Mouse (Mus musculus) heart, embryonic 15.5 days (tissue): ENCODE measurements around the gene Zfp282. TPM values are rescaled to one million over a fixed set of nuclear protein-coding genes. Genes with fewer than 3 reads are reported as not detected.
A peak's percentile ranks its signal among the peaks of the same experiment; 100 is the strongest.
"Not testable (repeated sequence)": the region's sequence is repeated elsewhere in the genome, so short reads cannot be mapped to it uniquely, and the experiment has no call there.

Experiments
- ATAC-seq: fragments of 200-750 bp; cut with Nextera tagmentation; replicated peaks from 2 replicates; pipeline ENCODE4 v1.8.0; 2017; ENCODE audit warnings: low read depth, moderate TSS enrichment; ENCODE audit not compliant: insufficient number of reproducible peaks, insufficient read depth, low FRiP score
- H3K27ac ChIP-seq: fragments of 300-500 bp; sonication (generic); 2 replicates; pipeline ENCODE4 v1.5.1; 2015; ENCODE audit warnings: mild to moderate bottlenecking, inconsistent platforms
- H3K27me3 ChIP-seq: fragments of 300-500 bp; sonication (generic); 2 replicates; pipeline ENCODE4 v1.6.1; 2015; ENCODE audit warnings: inconsistent platforms
- H3K36me3 ChIP-seq: fragments of 300-500 bp; sonication (generic); 2 replicates; pipeline ENCODE4 v1.6.1; 2015; ENCODE audit warnings: mild to moderate bottlenecking, inconsistent platforms
- H3K4me1 ChIP-seq: fragments of 300-500 bp; sonication (generic); replicated peaks from 2 replicates; pipeline ENCODE4 v1.6.1; 2015; ENCODE audit warnings: inconsistent platforms
- H3K4me2 ChIP-seq: fragments of 300-500 bp; sonication (generic); 2 replicates; pipeline ENCODE4 v1.6.1; 2015; ENCODE audit warnings: inconsistent platforms, mild to moderate bottlenecking, moderate library complexity
- H3K4me3 ChIP-seq: fragments of 300-500 bp; sonication (generic); 2 replicates; pipeline ENCODE4 v1.5.1; 2015; ENCODE audit warnings: mild to moderate bottlenecking, inconsistent platforms
- H3K9ac ChIP-seq: fragments of 300-500 bp; sonication (generic); 2 replicates; pipeline ENCODE4 v1.6.1; 2015; ENCODE audit warnings: mild to moderate bottlenecking, inconsistent platforms
- H3K9me3 ChIP-seq: fragments of 300-500 bp; sonication (generic); replicated peaks from 2 replicates; pipeline ENCODE4 v1.6.1; 2016; ENCODE audit warnings: inconsistent platforms
- WGBS: fragments of 180-500 bp; shearing (Covaris S2); methylation state at CpG from one replicate; pipeline ENCODE4 v1.1.7; 2015; ENCODE audit warnings: mixed read lengths; 5-methylcytosine and 5-hydroxymethylcytosine counted together
- polyA plus RNA-seq: library from polyadenylated mRNA; unstranded; fragments of >200 nt; fragmentation: Nextera tagmentation; extraction: Ambion mirVana; gene quantifications from 2 replicates; pipeline ENCODE4 v1.2.1, GENCODE M21; 2015

Gene Zfp282
- polyA plus RNA-seq, 1 experiment from 2014 or later = 7.6 TPM

GRCm38 (mm10) chr6:47845779-47846178 is 31.2 kb upstream of the Zfp282 start:
- Histone ChIP-seq H3K27ac (no peak overlapping the region), H3K27me3 (no peaks in the 10 kb centered on the region), H3K4me1 (no peaks in the 10 kb centered on the region), H3K4me2 (no peak overlapping the region), H3K9me3 (no peaks in the 10 kb centered on the region), H3K9ac (no peak overlapping the region), H3K4me3 (no peak overlapping the region), H3K36me3 (no peaks in the 10 kb centered on the region)
- ATAC-seq = no peak

GRCm38 (mm10) chr6:47857241-47857640 is 19.8 kb upstream of the Zfp282 start:
- no peak overlapping the region for H3K4me3 ChIP-seq
- 86% methylated on average over 6 of the region's 6 CpGs for WGBS
- no peak overlapping the region for H3K27ac ChIP-seq
- no peak overlapping the region for H3K4me2 ChIP-seq
- no peaks in the 10 kb centered on the region for H3K27me3 ChIP-seq
- H3K9ac ChIP-seq = no peak overlapping the region
- no peaks in the 10 kb centered on the region for H3K4me1 ChIP-seq
- H3K9me3 ChIP-seq = no peaks in the 10 kb centered on the region
- ATAC-seq = no peak
- peaks cover 18% of the 10 kb centered on the region for H3K36me3 ChIP-seq

- not testable (repeated sequence) for H3K9me3 ChIP-seq, H3K4me3 ChIP-seq, H3K4me1 ChIP-seq, H3K27me3 ChIP-seq, H3K27ac ChIP-seq, ATAC-seq, H3K4me2 ChIP-seq, H3K9ac ChIP-seq
- H3K36me3 ChIP-seq = peaks cover 18% of the 10 kb centered on the region
- 86% methylated on average over 3 of the region's 3 CpGs for WGBS
These were observed 19.3 kb upstream of the Zfp282 start for GRCm38 (mm10) chr6:47857729-47858128.

GRCm38 (mm10) chr6:47872266-47872665 is 4.7 kb upstream of the Zfp282 start:
- H3K9me3 ChIP-seq = no peaks in the 10 kb centered on the region
- no peaks in the 10 kb centered on the region for H3K4me1 ChIP-seq
- peaks cover under 1% of the 10 kb centered on the region; the same call in 1 of the 2 replicates for H3K36me3 ChIP-seq
- H3K9ac ChIP-seq = no peak overlapping the region
- ATAC-seq = no peak
- 84% methylated on average over 5 of the region's 5 CpGs for WGBS
- no peak overlapping the region for H3K27ac ChIP-seq
- no peaks in the 10 kb centered on the region for H3K27me3 ChIP-seq
- H3K4me2 ChIP-seq = no peak overlapping the region
- H3K4me3 ChIP-seq = no peak overlapping the region

GRCm38 (mm10) chr6:47877461-47878132 is 593 bp downstream of the Zfp282 start:
- WGBS = under 1% methylated on average over 65 of the region's 71 CpGs
- H3K9me3 ChIP-seq = no peaks in the 10 kb centered on the region

GRCm38 (mm10) chr6:47878133-47878514 is 1.1 kb downstream of the Zfp282 start:
- WGBS = 3% methylated on average over 11 of the region's 11 CpGs
- Histone ChIP-seq H3K36me3 (peaks cover 29% of the 10 kb centered on the region), H3K4me1 (peaks cover 16% of the 10 kb centered on the region), H3K27ac (peak overlapping the region; percentile 99), H3K9ac (peak overlapping the region; percentile 94), H3K4me3 (peak overlapping the region; percentile 97), H3K4me2 (peak overlapping the region; percentile 86), H3K9me3 (no peaks in the 10 kb centered on the region), H3K27me3 (no peaks in the 10 kb centered on the region)
- ATAC-seq = no peak

More at GRCm38 (mm10) chr6:47877461-47878132, 593 bp downstream of the Zfp282 start:
- ATAC-seq = peak; percentile 95
- peak overlapping the region; percentile 94 for H3K9ac ChIP-seq
- H3K27ac ChIP-seq = peak overlapping the region; percentile 99
- peaks cover 16% of the 10 kb centered on the region for H3K4me1 ChIP-seq
- H3K4me2 ChIP-seq = peak overlapping the region; percentile 86
- peaks cover 24% of the 10 kb centered on the region for H3K36me3 ChIP-seq
- peak overlapping the region; percentile 97 for H3K4me3 ChIP-seq
- no peaks in the 10 kb centered on the region for H3K27me3 ChIP-seq

- ATAC-seq = no peak
- Histone ChIP-seq H3K9ac (peak overlapping the region; percentile 94), H3K4me2 (peak overlapping the region; percentile 86), H3K4me1 (peaks cover 16% of the 10 kb centered on the region), H3K27me3 (no peaks in the 10 kb centered on the region), H3K4me3 (peak overlapping the region; percentile 97), H3K27ac (no peak overlapping the region; the same call in 1 of the 2 replicates), H3K36me3 (peaks cover 33% of the 10 kb centered on the region), H3K9me3 (no peaks in the 10 kb centered on the region)
- 47% methylated on average over 3 of the region's 3 CpGs for WGBS
These were observed 1.6 kb downstream of the Zfp282 start for GRCm38 (mm10) chr6:47878593-47878992.

- 62% methylated on average over 4 of the region's 4 CpGs for WGBS
- ATAC-seq = no peak
- no peak overlapping the region for H3K27ac ChIP-seq
- H3K27me3 ChIP-seq = no peaks in the 10 kb centered on the region
- H3K4me1 ChIP-seq = peaks cover 16% of the 10 kb centered on the region
- H3K9me3 ChIP-seq = no peaks in the 10 kb centered on the region
- peaks cover 39% of the 10 kb centered on the region for H3K36me3 ChIP-seq
- H3K4me3 ChIP-seq = peak overlapping the region; percentile 97
- peak overlapping the region; percentile 86 for H3K4me2 ChIP-seq
- 0 out of 2 replicates have a peak overlapping the region, but pooled peaks have one; percentile 94 for H3K9ac ChIP-seq
These were observed 2.2 kb downstream of the Zfp282 start for GRCm38 (mm10) chr6:47879049-47879716.

- Histone ChIP-seq H3K4me1 (peaks cover 16% of the 10 kb centered on the region), H3K27me3 (no peaks in the 10 kb centered on the region), H3K36me3 (peaks cover 47% of the 10 kb centered on the region), H3K27ac (no peak overlapping the region), H3K4me3 (no peak overlapping the region), H3K4me2 (no peak overlapping the region), H3K9me3 (no peaks in the 10 kb centered on the region), H3K9ac (no peak overlapping the region)
- no peak for ATAC-seq
- 87% methylated on average over 10 of the region's 10 CpGs for WGBS
These were observed 3.2 kb downstream of the Zfp282 start for GRCm38 (mm10) chr6:47880166-47880565.

GRCm38 (mm10) chr6:47888812-47889383 is 11.9 kb downstream of the Zfp282 start:
- Histone ChIP-seq H3K4me2 (no peak overlapping the region), H3K9me3 (no peaks in the 10 kb centered on the region), H3K4me1 (no peaks in the 10 kb centered on the region), H3K4me3 (no peak overlapping the region), H3K9ac (no peak overlapping the region), H3K27ac (no peak overlapping the region), H3K27me3 (no peaks in the 10 kb centered on the region), H3K36me3 (peaks cover 62% of the 10 kb centered on the region)
- ATAC-seq = no peak
- WGBS = 81% methylated on average over 8 of the region's 8 CpGs

GRCm38 (mm10) chr6:47899416-47899815 is 22.4 kb downstream of the Zfp282 start:
- no peak overlapping the region for H3K27ac ChIP-seq
- no peak overlapping the region for H3K9ac ChIP-seq
- H3K9me3 ChIP-seq = no peaks in the 10 kb centered on the region
- no peak for ATAC-seq
- H3K4me3 ChIP-seq = no peak overlapping the region
- H3K36me3 ChIP-seq = peaks cover 63% of the 10 kb centered on the region
- H3K4me1 ChIP-seq = no peaks in the 10 kb centered on the region
- peaks cover under 1% of the 10 kb centered on the region; the same call in 1 of the 2 replicates for H3K27me3 ChIP-seq
- H3K4me2 ChIP-seq = no peak overlapping the region
- WGBS = 84% methylated on average over 6 of the region's 6 CpGs
